Mouse (Mus musculus): ENCODE data around the gene Rnase9.

DNA sequence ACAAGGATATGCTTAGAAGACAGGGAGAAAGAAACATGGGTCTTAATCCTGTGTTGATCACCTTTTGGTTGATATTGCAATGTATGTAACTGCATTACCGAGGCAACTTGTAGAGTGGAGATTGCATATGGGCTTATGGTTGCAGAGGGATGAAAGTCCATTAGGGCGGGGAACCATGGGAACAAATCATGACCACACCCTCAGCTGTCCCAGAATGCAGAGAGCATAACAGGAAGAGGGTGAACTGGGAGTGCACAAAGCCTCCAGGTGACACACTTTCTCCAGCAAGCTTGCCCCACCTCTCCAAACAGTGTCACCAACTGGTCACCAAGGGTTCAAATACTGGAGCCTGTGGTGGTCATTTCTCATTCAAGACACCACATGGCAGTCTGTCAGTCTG lies 39.4 kb upstream of the Rnase9 start:
- TF ChIP-seq CTCF (IDR thresholded peaks at IDR 0.05) (no peak), EP300 (IDR thresholded peaks at IDR 0.05) (no peak)
